Mouse (Mus musculus) left cerebral cortex, adult 11 months (tissue): ENCODE results near the gene Xpr1.
"Not testable (repeated sequence)": the region's sequence is repeated elsewhere in the genome, so short reads cannot be mapped to it uniquely, and the experiment has no call there.

Experiments
- DNase-seq: peaks from one replicate; pipeline ENCODE4 v3.0.0; 2022; ENCODE audit warnings: low spot score

Gene Xpr1

DNA sequence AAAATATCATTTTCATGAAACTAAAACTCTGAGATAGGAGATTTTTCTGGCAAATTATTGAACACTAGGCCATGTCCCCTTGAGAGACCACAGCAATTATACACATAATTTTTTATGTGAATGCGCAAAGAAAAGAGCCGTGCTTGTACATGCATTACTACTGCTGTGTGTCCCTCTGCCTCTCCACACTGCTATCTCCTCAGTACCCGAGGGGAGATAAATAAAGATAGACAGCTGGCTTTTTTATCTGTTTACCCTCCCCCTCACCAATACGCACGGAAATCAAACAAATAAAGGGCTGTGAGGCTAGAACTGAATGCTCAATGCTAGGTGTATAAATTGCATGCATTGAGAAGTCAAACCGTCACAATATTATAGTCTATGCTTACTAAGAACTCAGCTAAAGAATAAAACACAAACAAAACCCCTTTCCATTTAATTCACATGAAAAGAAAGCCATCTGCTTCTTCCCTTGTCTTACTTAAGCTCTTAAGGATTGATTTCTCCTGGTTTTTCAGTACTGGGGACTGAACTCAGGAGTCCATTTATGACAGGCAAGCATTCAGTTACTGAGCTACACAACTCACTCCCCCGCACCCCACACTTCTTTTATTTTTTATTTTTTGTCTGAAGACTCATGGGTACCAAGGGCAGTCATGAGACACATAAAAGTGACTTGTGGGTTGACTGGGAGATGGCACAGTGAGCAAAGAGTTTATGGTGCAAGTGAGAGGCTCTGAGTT, 97.0 kb downstream of the Xpr1 start:
- DNase-seq = no peak

DNA sequence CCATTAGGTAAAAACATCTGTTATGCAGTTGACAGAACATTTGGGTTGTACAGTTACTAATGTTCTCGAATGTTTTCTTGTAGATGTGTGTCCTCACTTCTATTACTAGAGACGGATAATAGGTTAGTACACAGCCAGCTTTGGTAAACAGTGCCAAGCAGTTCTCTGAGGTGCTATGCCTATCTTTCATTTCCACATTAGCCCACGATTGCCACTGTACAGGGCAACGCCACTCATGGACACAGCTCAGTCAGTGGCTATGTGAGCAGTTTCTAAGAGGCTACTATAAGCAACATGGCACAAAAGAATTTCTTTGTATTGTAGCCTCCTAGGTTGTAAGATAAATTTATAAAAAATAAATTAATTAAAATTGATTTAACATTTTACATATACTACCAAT, 97.7 kb downstream of the Xpr1 start:
- no peak for DNase-seq

DNA sequence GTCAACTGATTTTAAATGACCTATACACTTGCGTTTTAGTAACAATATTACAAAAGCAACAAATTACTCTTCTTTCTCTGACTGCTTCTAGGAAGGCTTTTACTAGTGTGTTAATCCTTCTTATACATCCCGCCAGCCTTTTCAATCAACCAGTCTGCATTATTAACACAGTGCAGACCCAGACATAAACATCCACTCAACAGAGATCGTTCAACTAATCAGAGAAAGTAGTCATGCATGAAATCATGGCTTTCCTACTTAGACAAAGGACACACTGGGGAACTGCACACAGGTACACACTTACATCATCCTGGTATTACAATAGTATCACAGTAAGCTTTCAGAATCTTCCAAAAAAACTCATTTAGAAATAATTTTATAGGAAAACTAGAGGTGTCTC, 105.5 kb downstream of the Xpr1 start:
- DNase-seq = no peak

DNA sequence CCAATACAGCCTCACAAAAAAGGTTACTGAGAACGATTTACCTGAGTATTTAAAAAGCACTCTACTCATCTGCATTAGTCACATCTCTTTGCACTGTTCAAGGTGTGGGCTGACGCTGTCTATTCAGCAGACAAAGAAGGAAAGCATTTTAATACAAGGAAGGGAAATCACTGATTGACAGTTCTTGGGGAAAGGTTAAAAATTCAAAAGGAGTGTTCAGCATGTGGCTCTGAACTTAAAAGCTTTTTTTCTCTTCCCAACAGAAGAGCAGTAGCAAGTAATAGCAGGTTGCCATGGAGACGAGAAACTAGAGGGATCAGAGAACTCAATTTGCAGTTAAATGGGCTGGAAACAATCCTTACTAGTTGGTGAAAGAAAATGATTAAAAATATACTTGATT, 110.3 kb downstream of the Xpr1 start:
- DNase-seq = peak; percentile 77

DNA sequence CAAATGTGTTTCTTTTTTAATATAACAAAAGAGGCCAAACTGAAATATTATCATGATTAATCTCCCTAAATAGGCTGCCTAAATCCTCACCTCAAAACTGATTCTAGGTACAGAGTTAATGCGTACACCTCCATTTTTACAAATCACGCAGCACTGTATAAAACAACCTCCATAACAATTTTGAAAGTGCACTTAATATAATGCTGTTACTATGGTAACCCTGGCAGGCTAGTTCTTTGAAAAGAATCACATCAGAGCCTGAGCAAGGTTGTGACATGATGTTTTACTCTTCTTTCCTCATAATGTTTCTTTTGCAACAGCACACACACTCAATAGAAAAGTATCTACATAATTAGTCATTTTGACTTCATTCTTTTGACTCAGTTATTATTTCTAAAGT, 113.8 kb downstream of the Xpr1 start:
- no peak for DNase-seq

DNA sequence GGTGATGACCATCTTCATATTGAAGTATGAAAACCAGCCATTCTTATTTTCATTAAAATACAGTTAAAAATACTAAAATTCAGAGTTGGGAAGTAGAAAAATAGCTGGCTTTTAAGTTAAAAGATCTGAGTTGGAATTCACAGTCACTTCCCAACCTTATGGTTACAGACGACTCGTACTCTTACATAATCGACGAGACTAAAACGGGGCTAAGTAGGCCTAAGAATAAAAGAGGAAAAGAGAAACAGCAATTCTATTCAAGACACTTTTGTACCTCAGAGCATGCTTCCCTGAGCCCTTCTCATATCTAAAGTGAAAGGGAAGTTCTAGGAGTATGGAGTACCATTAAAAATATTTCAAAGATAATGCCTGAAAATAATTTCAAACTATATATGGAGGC, 119.6 kb downstream of the Xpr1 start:
- DNase-seq = no peak

DNA sequence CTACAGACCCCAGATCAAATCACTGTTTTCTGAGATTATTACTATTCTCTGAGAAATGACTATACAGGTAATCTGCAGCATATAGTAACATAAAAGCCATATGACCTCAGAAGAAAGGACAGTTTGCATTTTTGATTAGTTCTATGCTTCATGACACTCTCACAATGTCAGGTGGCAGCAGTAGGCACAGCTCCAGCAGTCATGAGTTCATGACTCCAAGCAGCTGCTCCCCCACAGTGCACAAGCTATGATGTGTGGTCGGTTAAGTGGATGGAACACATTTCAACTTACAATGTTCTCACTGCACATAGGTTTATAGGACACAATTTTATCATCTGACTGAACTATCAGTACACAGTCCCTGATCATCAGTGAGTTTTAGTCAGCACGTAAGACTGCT, 120.0 kb downstream of the Xpr1 start:
- DNase-seq = no peak

DNA sequence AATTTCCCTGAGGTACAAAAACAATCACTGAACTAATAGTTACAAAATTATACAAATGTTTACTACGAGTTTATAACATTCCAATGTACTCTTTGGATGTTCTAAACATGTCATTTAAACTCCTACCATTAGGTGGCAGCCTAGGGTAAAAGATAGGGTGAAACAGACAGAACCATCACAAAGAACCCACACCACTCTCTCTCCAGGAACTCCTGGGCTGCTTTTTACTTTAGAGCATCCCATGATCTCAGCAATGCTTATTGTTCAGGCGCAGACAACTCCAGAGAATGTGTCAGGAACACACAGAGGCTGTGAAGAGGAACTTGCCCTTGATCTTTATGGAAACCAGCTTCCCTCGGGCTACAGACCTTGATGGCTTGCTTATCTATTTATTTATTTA, 123.8 kb downstream of the Xpr1 start:
- DNase-seq = peak; percentile 55

DNA sequence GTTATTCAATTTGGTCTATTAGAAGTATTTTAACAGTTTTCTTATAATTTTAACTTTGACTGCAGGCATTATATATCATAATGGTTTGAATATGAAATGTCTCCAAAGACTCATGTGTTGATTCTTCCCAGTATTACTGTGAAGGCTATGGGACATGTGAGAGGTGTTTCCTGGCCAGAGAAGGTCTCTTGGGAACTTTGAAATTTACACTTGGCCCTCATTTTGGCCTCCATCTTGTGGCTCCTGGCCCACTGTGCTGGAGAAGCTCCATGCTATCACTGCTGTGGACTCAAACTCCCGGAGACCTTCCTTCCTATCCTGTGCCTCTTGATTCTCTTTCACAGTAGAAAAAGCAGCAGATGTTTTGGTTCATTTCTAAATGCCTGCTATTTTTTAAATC, 127.8 kb downstream of the Xpr1 start:
- no peak for DNase-seq

DNA sequence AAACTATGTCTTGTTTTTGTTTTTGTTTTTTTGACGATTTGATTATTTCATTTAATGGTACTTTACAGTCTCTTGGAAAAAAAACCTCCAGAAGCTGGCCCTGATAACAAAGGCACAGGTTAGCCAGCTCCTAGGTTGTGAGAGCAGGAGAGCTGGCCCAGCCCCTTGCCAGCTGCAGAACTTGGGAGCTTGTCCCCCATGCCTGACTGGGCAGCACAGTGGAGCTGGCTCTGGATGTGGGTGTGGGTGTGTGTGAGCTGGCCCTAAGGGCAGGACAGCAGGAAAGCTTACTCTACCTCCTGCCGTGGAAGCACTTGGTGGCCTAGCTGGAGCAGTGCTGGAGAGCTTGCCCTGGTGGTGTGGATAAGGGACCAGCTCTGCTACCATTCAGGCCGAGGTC, 129.2 kb downstream of the Xpr1 start:
- DNase-seq = no peak

DNA sequence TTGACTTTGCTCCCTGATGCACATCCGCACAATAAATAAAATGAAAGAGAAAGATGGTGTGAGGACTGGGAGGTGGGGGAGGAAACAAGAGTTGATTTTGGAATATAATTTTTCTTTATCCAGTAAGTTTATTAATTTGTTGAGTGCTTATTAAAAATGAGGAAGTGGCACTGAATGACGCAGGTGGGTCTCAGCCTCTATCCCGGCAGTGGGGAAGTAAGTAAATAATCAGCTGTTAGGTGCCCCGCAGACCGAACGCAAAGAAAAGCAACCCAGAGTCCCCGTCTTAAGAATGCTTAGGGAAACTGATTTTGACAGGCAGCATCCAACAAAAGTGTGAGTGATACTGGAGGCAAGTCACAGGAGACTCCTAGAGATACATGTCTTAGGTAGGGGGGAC, 133.4 kb downstream of the Xpr1 start:
- DNase-seq = no peak

DNA sequence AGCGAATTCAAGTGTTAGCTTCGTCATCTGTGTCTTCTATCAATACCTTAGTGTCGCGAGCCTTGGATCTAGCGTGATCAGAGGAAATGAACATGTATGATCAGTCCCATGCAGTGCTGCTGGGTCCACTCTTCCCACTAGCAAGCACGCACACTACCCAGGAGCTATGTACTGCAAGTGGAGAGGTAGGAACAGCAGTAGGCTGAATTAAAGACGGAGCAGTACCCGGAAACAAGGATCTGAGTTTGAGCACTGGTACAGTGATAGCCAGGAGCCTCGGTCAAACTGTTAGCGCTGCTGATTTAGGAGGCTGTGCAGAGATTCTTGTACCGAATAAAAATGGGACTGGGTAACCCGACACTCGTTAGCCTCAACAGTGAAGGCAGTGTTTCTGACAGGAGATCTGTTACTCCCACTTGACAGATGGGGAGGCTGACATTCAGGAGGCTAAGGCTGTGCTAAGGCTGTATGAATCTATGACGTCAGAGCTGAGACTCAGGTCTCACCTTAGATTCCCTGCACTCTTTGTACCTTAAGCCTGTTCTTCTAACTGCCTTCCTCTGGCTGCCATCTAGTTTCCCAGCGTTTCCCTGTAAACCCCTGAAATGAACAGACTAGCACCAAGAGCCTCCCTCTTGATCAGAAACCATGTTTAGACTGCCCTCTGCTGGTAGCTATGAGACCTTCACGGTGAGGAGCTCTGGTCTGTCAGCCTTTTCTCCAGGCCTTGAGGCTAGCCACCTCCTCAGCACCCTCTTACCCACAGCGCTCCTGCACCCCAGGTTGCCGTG, 136.0 kb downstream of the Xpr1 start:
- peak; percentile 79 for DNase-seq

DNA sequence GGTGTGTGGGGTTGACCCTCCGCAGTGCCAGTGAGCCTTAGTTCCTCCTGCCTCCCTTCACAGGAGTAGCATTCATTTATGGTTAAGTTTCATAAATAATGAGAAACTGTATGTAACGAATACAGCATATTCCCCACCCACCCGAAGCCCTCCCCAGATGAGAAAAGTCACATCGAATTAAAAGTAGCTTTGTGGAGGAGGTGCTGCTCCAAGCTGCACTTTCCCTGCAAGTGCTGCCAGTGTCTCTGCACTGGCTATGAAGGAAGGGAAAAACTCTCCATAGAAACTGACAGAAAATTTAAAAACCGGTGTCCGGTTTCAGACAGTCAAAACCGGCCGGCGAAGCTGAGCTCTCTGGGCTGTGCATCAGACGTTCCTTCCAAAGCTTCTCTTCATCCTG, 136.9 kb downstream of the Xpr1 start:
- DNase-seq = no peak

DNA sequence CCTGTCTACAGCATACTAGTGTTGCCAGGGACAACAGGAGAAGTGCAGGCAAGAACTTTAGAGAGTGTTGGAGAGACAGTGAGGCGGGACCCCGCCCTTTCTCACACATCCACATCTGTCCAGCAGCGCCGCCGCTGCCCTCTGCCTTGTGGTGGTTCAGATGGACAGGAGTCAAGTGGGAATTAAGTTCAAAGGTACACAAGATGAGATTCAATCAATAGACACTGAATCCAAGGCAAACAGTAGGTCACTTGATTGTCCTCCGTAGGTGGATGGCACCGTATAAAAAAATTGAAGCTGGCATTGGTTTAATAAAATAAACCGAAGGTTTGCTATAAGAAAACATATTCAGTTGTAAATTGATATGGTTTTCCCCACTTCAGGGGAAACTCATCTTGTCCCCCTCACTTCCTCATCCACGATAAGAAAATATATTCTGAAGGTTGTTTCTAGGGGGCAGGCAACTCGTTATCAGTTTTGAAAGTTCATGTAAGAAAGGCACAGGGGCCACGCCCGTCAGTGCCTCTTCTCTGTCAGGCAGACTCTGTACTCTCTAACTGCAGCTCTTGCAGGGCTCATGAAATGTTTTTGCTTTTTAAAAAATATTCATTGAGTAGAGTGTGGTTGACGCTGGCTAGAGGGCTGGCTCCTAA, 140.7 kb downstream of the Xpr1 start:
- no peak for DNase-seq

DNA sequence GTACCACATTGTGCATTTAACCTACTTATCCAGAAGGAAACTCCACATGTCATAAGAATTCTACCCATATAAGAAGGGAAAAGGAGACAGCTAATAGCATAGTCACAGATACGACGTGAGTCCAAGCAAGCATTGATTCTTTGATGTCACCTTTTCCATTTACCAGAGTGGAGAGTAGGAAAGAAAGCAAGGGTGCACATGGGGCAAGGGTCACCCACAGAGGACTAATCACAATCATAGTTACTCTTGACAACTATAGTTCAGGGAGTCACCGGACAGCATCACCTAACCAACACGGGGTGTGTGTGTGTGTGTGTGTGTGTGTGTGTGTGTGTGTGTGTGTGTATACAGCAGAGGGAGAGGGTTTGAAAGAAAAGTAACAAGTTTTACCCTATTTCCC, 141.4 kb downstream of the Xpr1 start:
- DNase-seq = no peak

DNA sequence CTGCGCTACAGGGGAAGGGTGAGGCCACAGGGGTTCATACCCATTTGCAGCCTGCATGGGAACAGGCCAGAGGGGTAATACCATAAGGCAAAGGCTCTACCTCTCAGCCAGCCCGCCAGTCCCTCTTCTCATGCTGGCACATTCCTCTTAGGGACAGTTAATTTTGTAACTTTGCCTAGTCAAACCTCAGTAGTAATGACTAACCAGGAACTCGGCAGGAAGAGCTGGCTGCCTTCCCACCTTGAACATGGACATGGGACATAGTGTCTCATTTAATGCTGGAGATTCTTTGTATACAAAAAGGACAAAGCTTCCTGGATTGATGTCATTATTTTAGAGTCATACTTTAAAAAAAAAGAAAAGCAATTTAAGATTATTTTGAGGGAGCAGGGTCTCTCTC, 142.2 kb downstream of the Xpr1 start:
- DNase-seq = no peak

DNA sequence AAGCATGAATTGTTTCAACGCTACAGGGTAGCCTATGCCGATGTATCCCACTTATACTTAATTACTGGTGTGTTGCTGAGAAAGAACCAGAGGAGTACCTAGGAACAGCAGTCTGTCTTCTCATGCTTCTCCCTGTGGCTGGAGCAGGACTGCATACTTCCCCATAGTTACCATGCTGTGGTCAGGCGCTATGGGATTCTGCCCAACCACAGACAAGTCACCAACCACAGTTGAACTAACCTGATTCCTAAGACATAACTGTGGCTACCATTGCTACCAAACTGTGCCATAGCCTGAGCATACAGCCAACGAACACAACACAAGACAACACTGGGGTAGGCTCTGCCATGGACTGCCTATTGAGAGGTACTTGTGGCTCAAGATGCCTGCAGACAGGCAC, 144.3 kb downstream of the Xpr1 start:
- DNase-seq = no peak

DNA sequence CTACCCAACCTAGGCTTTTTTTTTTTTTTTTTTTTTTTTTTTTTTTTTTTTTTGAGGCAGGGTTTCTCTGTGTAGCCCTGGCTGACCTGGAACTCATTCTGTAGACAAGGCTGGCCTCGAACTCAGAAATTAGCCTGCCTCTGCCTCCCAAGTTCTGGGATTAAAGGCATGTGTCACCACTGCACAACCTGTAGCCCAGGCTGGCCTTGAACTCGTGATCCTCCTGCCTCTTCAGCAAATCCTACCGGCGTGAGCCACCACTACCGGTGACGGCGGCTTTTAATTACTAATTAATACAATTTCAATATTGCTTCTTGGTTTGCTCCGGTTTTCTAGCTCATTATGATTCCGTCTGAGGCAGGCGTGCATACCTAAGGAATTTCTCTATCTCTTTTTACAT, 154.7 kb downstream of the Xpr1 start:
- not testable (repeated sequence) for DNase-seq

DNA sequence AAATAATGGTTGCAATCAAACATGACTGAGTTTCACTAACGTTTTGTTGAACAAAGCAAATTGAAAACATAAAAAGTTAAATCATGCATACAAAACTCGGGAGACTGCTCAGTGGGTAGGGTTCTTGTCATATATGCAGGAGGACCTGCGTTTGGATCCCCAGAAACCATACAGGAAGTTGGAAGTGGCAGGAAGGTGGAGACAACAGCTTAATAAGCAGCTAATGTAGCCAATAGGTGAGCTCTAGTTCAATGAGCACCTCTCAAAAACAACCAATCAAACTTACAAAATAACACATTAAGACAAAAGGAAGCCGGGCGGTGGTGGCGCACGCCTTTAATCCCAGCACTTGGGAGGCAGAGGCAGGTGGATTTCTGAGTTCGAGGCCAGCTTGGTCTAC, 162.9 kb downstream of the Xpr1 start:
- DNase-seq = no peak

DNA sequence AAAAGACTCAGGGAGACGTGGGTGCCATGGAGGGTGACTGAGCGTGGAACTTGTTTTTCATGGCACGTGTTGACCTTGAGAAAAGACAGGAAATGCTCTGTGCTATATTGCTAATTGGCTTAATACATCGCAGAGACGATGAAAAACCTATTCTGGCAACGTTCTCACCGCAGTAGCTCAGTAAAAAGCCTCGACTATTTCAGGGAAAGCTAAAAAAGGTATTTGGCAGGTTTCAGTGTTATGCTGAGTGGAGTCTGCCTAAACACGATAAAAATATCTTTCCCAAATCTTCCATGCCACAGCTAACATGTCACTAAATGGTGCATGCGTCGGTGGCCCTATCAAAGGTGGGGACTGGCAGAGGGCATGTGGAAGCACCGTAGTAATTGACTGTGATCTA, 164.1 kb downstream of the Xpr1 start:
- no peak for DNase-seq

DNA sequence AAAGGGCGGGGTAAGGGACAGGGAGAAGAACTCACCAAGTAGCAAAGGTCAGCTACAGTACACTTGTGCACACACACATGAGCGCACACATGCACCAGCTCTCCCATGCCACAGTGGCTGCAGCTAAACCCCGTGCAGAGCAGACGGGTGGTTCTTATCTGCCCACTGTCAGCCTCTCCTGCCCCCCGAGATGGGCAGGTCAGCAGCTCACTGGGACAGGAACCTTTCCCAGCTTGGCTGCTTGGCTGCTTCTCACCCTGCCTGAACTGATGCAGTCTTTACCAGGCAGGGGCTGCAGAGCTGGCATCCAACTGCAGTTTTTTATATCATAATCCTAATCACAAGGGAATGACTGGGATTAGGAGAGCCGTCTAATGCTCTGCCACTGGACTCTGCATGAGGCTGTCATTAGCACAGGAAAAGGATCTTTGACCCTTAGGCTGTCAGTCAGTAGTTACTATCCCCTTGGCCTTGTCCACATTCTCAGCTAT, 164.5 kb downstream of the Xpr1 start:
- no peak for DNase-seq

DNA sequence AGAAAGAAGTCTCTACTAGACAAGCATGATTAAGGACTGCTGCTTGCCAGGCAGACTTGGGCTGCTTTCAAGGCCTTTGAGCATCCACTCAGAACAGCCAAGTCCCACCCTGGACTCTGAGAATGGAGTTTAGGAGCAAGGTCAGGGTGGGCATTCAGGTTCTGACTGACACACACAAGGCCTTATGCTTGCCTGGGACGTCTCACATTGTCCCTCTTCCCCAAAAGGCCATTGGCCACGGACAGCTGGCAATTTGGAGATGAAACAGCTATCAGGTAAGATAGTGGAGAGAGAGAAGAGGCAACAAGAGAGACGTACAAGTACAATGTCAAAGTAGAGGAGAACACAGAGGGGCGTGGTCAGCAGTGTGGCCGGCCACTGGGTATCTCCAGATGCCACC, 165.6 kb downstream of the Xpr1 start:
- no peak for DNase-seq

DNA sequence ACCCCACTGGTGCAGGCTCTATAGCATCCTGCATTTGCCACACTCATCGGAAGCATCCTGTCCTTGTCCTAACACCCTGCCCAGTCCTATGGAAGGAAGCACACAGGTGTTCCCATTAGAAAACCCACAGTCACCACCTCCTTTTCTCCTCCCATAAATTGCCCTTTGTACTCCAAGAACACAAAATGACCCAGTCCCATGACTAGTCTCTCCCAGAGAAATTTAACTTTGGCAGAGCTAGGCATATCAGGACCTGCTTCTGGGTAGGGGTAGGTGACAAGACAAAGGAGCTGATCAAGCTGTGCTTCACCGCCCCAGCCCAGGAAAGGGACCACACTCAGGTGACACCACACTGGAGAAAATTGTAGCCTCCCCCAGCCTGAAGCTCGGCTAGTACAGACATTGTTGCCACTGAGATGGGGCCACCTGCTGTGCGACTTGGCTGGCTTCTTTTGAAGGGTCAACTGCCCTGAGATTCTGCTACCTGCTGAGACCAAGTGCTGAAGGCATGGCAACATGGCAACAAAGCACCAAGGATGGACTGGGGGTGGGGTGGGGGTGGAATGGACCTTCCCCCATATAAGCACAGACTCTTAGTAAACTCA, 166.6 kb downstream of the Xpr1 start:
- no peak for DNase-seq
